Mouse (Mus musculus) heart, postnatal 14 days (tissue): Measurements from ENCODE around the gene Slc16a10. TPM values are rescaled to one million over a fixed set of nuclear protein-coding genes. Genes with fewer than 3 reads are reported as not detected.

Source experiments
- DNase-seq, 2 experiments: peaks; one replicate each; pipeline ENCODE4 v3.0.0; 2021 to 2022
- intact Hi-C: fragments of 180-260 bp; cut with DNase I; formaldehyde crosslinking; loops from one replicate; pipeline ENCODE4 v1.15.1; 2025
- total RNA-seq, 2 experiments: library from RNA; stranded (reverse); gene quantifications; 2 replicates each; pipeline ENCODE4 v1.2.3; 2021

Slc16a10 gene
- total RNA-seq, 2 experiments from 2014 or later, result 22.4 to 24.9 TPM

DNA sequence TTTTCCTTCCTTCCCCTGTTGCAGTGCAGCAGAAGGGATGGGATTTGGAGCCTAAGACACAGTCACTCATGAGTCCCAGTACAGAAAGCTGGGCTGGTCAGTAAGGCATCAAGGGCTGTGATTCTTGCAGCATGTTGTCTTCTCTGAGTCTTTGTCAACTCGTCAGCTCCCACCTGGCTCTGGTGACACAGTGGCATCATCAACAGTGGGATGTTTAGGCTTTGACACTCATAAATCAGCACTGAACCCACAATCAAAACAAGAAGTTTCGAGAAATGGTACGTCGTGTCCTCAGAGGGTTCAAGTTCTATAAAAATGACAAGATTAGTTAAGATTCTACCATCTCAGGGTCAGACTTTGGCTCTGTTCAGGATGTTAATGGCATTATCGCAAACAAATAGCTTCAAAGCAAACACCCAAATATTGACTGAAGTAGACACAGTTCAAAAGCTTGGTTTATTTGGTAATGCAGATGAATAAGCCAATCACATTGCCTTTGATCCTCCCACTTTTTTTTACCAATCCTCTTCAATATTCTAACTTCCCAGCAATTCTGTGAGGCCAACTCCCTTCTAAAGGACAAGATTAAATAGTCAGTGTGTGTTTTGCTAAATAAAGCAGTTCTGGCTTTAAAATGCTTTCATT lies 23.2 kb downstream of the Slc16a10 start:
- intact Hi-C loops, result no loop called here
- DNase-seq, result no peak

DNA sequence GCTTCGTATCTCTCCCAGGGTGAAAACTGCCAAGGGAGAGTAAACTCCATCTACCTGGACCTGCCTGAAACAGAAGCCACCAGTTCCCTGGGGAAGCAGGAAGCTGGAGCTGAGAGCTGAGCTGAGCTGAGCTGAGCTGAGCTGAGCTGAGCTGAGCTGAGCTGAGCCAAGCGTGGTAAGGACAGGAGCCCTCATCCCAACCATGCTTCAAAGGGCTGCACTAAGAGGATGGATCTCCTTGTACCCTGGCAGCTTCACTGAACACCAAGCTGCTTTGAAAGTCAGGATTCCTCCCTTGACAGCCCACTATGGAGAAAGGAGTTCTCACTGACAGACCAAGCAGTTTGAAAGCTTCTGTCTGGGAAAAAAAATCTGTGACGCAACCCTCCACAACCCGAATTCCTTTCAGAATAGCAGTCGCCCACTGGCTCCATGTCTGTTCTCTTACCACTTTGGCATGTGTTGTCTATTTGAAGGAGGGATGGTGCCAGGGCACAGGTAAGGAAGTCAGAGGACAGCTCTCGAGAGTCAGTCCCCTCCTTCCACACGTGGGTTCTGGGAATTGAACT lies 28.5 kb downstream of the Slc16a10 start:
- intact Hi-C loops, result no loop called here

DNA sequence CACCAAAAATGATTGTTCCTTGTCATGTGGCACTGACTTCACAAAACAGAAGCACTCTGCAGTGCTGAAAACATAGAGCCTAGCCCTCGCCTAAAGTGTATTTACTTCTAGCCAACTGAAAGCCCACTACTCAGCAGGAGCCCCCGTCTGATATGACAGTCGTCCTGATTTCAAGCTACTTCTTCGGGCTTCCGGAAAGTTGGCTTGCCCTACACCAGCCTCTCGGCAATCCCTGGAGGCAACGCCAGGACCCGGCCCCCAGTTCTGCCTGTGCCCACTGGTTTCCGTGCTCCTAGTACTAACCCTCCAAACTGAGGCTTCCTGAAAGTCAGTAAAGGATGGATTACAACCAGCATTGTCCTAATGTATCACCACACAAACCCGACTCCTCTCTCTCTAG lies 29.8 kb downstream of the Slc16a10 start:
- DNase-seq, result no peak
- intact Hi-C loops, result no loop called here

More for the DNA sequence above, 28.5 kb downstream of the Slc16a10 start:
- DNase-seq, result no peak

DNA sequence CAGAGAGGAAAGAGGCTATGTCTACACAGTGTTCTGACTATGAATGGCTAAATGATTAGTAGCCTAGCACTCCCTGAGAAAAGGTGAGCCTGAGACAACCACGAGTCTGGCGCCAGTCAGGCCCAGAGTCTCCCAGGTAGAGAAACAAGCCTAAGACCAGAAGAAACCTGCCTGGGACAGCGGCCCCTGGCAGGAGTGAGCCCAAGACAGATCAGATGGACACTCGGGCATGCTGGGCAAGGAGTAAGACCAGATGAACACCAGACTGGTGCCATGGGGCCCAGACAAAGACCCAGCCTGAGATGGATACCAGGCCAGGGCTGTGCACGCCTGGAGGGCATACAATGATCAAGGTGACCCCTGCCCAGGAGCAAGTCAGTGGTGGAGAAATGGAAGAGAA lies 32.5 kb downstream of the Slc16a10 start:
- DNase-seq, result no peak
- intact Hi-C loops, result no loop called here

DNA sequence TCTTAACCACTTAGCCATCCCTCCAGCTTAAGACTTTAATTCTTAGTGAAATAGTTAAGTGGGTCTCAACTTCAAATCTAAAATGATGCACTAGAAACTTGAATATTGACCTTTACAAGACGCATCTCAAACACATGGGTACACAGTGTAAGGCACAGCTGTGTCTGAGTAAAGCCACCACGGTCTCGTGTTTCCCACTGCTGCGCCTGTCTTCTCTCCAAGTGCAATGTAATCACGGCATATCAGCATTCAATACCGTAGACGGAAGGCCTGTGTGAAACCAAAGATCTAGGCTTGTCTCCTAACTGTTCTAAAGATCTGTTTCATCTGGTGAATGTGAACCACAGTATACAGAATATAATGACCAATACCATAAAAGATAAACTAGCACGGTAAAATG lies 33.1 kb downstream of the Slc16a10 start:
- intact Hi-C loops, result no loop called here

DNA sequence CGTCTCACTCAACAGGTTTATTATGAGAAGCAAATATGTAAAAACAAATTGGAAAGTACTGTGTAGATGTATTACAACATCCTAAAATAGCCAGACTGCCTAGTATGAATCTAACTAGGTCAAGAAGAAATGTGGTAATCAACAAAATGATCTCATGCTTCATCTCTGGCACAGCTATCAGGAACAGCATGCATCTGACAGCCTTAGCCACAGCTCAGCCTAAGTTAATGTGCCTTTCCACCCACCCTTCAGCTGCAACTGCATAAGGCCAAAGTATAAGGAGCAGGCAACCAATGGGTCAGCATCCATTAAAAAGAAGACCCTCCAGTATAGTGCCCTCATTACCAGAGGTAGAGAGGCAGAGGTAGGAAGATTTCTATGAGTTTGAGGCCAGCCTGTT lies 34.1 kb downstream of the Slc16a10 start:
- intact Hi-C loops, result no loop called here
- no peak for DNase-seq

More for the DNA sequence above, 33.1 kb downstream of the Slc16a10 start:
- no peak for DNase-seq

DNA sequence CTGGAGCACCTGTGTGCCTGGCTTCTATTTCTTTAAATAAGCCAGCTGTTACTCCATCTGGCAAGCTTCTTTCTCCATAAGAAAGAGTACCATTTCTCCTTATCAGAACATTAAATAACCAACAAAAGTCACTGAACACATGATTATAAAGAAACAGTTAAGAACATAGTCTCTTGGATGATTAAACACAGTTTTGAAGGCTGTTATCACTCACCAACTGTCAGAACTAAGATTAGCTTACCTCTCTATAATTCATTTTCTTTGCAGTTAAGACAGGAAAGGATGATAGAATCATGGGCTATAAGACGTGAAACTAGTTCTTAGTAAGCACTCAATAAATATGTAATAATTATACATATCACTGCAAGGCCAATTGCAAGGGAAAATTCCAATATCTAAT lies 36.9 kb downstream of the Slc16a10 start:
- intact Hi-C loops, result no loop called here

DNA sequence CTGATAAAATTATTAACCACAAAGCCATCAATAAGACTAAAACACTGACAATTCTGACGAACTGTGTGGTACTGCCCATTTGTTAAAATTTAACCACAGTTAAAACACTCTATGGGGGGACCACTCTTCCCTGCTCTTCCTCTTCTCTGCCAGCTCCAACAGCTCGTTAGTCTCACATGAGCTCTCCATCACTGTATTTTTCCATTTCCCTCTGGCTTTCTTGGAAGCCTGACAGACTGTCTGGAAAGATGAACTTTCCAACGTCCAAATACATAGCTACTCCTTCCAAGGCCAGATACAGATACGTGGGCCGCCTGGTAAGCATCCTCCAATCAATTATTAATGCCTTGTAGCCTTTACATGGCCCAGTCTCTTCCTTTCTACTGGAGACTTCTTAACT lies 38.3 kb downstream of the Slc16a10 start:
- intact Hi-C loops, result no loop called here
- peak in 1 of 2 experiments; percentile 46 for DNase-seq

More for the DNA sequence above, 36.9 kb downstream of the Slc16a10 start:
- no peak for DNase-seq

DNA sequence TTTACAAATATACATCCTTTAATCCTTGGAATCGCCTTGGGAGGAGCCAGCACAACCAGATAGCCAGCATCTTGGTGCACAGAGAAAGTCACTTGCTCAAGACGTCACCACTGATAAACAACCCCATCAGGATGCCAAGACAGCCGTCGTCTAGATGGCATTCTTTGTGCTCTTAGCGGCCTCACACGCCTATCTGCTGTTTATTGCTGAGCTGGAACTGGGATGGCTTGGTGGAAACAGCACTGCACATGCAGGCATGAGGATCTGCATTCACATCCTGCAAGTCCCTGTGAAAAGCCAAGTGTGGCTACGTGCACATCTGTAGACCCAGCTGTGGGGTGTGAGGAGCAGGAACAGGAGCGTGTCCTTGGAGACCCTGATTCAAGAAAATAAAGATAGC lies 39.1 kb downstream of the Slc16a10 start:
- intact Hi-C loops, result no loop called here
- DNase-seq, result no peak

DNA sequence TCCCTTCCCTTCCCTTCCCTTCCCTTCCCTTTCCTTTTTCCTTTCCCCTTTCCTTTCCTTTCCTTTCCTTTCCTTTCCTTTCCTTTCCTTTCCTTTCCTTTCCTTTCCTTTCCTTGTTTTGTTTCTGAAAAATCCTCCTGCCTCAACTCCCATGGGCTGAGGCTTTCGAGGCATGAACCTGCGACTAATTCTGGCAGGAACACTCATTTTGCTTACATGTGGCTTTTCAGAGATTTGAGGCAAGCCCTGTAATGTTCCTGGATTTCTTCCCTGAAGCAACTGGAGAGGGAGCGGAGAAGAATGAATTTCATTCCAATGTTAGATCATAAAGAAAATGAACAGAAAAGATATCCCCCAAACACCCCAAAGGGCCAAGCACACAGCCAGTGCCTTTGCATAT lies 39.9 kb downstream of the Slc16a10 start:
- DNase-seq, result no peak
- intact Hi-C loops, result no loop called here

DNA sequence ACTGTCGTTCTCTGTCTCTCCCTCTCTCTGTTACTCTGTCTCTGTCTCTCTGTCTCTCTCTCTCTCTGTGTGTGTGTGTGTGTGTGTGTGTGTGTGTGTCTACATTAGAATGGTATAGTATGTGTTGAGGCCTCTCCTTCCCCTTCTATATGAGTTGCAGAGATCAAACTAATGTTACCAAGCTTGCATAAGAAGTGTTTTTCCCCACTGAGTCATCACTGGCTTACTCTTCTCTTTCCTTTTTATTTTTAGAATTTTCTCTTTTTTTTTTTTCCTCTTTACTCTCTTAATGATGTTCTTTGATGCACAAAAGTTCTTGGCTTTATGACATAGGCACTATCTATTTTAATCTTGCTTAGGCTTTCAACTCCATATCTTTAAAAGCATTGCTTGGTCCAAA lies 43.6 kb downstream of the Slc16a10 start:
- no peak for DNase-seq
- intact Hi-C loops, result no loop called here

DNA sequence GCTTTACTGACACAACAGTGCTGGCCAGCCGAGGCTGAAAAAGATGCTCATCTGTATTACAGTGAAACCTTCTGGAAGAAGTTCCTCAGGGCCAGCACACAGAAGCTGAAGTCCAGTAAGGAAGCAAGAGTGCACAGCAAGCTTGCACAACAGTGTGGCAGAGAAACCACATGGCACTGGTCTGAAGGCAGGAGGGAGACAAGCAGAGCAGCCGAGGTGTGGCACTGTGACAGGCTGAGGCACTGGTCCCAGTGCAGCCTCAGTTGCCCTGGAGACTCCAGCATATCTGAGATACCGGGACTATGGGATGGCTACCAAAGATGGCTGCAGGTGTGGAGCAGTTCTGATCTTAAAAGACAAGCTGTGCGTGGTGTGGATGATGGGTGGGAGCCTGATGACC lies 44.5 kb downstream of the Slc16a10 start:
- no peak for DNase-seq
- intact Hi-C loops, result no loop called here

DNA sequence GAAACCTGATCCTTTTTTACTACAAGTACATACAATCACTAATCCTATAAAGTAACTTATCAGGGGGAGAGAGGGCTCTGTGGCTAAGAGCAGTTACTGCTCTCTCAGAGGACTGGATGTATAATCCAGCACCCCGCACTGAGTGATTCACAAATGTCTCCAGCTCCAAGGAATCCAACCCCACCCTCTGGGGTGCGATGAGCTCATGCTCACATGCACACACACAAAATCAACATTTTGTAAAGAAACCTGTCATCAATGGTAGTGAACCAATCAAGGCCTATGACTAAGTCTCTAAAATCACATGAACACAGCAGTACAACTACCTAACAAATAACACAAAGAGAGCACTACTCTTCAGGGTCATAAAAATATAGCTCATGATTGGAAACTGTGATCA lies 47.3 kb downstream of the Slc16a10 start:
- intact Hi-C loops, result loop anchor here (5.0 kb wide), 1 partner anchor 48 kb away; the partner anchor contains the start of gene Slc16a10
- no peak for DNase-seq

DNA sequence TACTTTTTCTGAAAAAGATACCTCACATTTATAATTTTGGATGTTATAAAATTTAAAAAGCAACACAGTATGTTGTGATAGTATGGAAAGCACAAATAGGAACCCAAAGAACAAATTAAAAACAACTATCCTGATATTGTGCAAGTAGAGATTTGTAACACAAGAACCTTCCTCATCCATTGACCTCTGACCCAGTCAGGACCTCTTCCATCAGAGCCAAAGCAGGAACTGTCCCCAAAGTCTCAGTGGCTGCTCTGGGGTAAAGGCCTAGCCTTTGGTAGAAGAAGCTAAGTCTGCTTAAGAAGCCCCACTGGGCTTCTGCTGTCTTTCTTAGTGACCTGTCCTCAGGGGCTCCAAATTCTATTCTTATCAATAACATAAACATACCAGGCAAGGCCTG lies 48.5 kb downstream of the Slc16a10 start:
- intact Hi-C loops, result loop anchor here (5.0 kb wide), 1 partner anchor 49 kb away; the partner anchor contains the start of gene Slc16a10
- no peak for DNase-seq

DNA sequence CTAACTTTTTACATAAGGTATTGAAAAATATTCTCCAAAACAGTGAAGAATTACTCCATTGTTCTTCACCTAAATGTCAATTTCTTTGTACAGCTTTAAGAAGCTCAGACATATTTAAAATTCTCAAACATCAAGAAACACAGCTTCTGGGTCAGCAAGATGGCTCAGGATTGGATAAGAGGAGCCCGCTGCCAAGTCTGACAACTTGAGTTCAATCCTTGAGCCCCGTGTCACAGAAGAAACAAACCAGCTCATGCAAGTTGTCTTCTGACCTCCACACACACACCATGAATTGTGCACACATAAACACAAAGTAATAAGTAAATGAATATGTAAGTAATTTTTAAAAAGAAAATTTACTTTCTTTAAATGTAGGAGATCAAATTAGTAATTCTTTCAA lies 50.6 kb downstream of the Slc16a10 start:
- no peak for DNase-seq
- intact Hi-C loops, result loop anchor here (5.0 kb wide), 1 partner anchor 51 kb away; the partner anchor contains the start of gene Slc16a10

DNA sequence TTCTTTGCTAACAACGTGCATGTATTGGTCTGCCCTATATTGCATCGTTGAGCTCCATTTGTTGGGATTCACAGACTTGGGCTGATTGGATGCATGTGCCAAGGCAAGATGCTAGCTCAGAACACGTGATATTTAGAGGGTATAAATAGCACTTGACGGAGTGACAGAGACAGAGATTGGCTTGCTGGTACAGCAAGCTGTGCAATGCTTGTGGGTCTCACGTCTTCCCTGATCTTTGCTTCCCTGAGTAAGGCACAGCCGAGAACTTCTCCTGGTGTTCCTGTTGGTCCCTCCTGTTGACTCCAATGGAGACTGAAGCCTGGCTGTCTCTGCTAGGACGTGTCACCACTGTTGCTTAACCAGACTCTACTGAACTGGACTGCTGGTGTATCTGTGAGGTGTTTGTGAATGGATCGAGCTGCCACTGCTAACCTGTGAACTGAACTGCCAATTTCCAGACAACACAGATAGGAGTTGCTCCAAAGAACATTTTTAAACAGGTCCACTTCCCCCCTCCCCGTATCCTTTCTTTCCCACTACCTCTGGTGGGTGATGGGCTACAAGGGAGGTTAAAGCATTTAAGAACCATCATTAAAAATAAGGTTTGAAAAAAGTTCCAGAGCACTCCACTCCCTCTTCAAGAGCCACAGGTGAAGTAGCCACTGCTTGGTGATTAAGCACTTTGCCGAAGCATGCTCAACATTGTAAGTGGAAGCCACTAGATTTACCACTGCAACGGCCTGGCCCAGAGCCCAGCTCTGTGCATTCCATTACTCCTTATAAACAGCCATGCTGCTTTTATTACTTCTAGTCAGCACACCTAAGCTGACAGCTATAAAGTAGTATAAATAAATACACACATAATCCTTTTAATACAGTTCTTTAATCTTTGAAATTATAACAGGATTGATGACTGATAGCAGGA lies 51.3 kb downstream of the Slc16a10 start:
- intact Hi-C loops, result loop anchor here (5.0 kb wide), 1 partner anchor 52 kb away; the partner anchor contains the start of gene Slc16a10
- peak; percentile 45 to 60 for DNase-seq

DNA sequence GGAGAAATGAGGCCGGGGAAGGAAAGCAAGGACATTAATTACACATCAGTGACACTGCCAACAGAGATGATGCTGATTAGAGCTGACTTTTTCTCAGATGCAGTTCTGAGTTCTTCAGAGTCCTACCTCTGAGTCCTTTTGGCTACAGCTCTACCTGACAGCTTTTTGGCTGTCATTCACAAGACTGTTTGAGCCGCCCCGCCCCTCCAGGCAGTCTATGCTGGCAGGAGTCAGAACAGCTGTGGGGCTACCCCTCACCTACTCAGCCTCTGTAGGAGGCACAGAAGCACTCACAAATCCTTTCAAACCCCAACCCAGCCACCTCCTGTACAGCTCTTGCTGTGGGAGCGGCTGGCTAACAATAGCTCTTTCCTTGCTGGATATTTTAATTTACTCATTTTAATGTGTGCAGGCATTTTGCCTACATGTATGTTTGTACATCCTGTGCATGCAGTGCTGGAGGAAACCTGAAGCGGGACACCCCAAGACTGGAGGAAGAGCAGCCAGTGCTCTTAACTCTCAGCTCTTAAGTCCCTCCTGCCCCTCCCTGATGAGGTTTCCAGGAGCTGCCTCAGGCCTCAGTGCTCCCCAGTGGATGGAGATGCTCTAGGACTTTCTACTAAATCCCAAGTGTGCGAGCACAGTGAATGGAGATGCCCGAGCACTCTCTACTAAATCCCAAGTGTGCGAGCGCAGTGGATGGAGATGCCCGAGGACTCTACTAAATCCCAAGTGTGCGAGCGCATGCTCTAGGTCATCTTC lies 57.5 kb downstream of the Slc16a10 start:
- DNase-seq, result peak; percentile 47 to 59

DNA sequence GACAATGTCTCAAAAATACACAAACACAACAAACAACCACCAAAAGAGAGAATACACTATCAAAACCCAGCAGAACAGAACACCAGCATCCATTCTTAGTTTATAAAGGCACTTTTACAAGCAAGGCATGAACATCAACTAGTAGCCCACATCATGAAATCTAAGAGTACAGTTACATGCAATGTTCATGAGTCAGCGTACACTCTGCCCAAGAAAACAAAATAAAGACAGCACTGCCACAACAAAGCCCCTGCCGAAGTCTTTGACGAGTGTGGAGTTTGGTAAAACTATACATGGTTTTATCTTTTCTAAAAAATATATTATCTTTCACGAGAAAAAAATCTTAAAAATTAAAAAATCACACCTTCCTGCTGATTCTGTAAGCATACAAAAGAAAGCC lies 58.5 kb downstream of the Slc16a10 start:
- intact Hi-C loops, result no loop called here
- DNase-seq, result no peak

More for the DNA sequence above, 57.5 kb downstream of the Slc16a10 start:
- intact Hi-C loops, result no loop called here

DNA sequence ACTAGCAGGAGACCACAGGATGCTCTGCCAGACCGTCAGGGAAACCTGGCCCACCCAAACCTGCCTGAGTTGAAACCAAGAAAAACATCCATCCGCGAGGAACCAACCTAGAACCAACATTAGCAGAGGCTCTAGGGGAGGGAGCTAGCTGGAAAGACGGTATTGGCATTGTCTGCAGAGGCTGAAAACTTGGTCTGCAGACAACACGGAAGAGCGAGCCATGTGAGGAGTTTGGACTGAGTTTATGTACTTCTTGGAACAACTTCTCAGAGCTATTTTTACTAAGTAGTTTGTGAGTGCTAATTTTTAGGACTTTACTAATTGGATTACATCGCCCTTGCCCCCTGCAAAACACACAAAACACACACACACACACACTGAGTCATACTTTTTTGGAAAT lies 59.4 kb downstream of the Slc16a10 start:
- intact Hi-C loops, result no loop called here
- DNase-seq, result peak; percentile 33 to 48

DNA sequence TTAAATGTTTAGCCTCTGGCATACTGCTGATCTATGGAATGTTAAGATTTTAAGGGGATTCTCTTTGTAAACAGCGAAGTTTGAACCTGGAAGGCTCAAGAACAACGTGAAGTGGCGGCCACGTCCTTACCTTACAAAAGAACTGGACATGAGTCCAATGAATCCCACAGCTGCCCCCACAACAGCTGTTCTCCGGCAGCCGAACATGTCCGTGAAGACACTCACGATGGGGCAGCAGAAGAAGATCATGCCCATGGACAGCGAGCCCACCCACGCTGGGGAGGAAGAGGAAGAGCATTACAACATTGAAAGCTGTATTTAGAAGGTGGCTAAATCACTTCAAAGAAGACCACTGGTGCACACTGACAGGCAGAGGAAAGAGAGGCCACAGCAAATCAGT lies 61.5 kb downstream of the Slc16a10 start:
- intact Hi-C loops, result no loop called here
- DNase-seq, result no peak
